ENCODE assay signal across 28 mouse cellular contexts in genomic region chr6:142847914-142848674, GRCm38 (mm10). TPM values are rescaled to one million over a fixed set of nuclear protein-coding genes. Genes with fewer than 3 reads are reported as not detected.
DNase-seq lines count a peak whose midpoint lies in the region; ATAC-seq lines count a peak whose summit lies in the region.
"Had no signal": no experiment of that assay in that cellular context is flagged by ENCODE, and none has a peak within 500 bp of the region (broad histone marks: within the 10 kb centered on the region; RNA-seq: fewer than 3 reads in every experiment).

No protein-coding gene starts in this region.

- peaks cover 12% of the 10 kb centered on the region; the same call in 1 of the 2 replicates for H3K4me1 ChIP-seq in heart, embryonic 10.5 days
- H3K4me1 ChIP-seq: hindbrain, embryonic 15.5 days; intestine, embryonic 15.5 days; kidney, embryonic 15.5 days; limb, embryonic 15.5 days; liver, embryonic 15.5 days; midbrain, embryonic 10.5 days had no signal

- 66% methylated on average over 8 of the region's 8 CpGs for WGBS in heart, embryonic 10.5 days

- H3K4me3 ChIP-seq in heart, embryonic 10.5 days = no peak overlapping the region
- H3K4me3 ChIP-seq: hindbrain, embryonic 15.5 days; intestine, embryonic 15.5 days; kidney, embryonic 15.5 days; limb, embryonic 15.5 days; liver, embryonic 15.5 days; midbrain, embryonic 10.5 days had no signal

- H3K9me3 ChIP-seq in heart, embryonic 10.5 days = no peaks in the 10 kb centered on the region
- H3K9me3 ChIP-seq: hindbrain, embryonic 15.5 days; intestine, embryonic 15.5 days; kidney, embryonic 15.5 days; limb, embryonic 15.5 days; liver, embryonic 15.5 days; midbrain, embryonic 10.5 days had no signal

- peak; percentile 52 for ATAC-seq in activated CD4-positive, CD25-positive, alpha-beta regulatory T cell, adult 4 months
- 0 out of 2 replicates have a peak, but pooled peaks have one; percentile 63 for ATAC-seq in common myeloid progenitor, adult 5-6 weeks (replicated peaks; ENCODE audit: low read depth, poor library complexity, severe bottlenecking)
- ATAC-seq: forebrain, embryonic 14.5 days; intestine, embryonic 15.5 days had no signal

- peak; percentile 63 for DNase-seq in heart, embryonic 10.5 days (ENCODE audit: low spot score)
- DNase-seq in heart, postnatal 36 days = no peak
- DNase-seq in thymus, postnatal 10 days (ENCODE audit: low spot score in 2 of 2) = peak; percentile 13 to 26
- DNase-seq in left cerebral cortex, postnatal 4 days = no peak
- no peak for DNase-seq in kidney, postnatal 25 days
- DNase-seq: adrenal gland, adult 2 months; cerebellum, adult 18-20 months; cerebellum, postnatal 14 days; embryo, embryonic 11 days; gastrocnemius, postnatal 25 days; kidney, postnatal 4 days had no signal

- H3K36me3 ChIP-seq in heart, embryonic 10.5 days = no peaks in the 10 kb centered on the region
- H3K36me3 ChIP-seq: hindbrain, embryonic 15.5 days; intestine, embryonic 15.5 days; kidney, embryonic 15.5 days; limb, embryonic 15.5 days; liver, embryonic 15.5 days; midbrain, embryonic 10.5 days had no signal

- 0 out of 2 replicates have a peak, but pooled peaks cover 6% of the 10 kb centered on the region for H3K27me3 ChIP-seq in heart, embryonic 10.5 days (ENCODE audit: insufficient read depth, poor library complexity, severe bottlenecking)
- H3K27me3 ChIP-seq: hindbrain, embryonic 15.5 days; intestine, embryonic 15.5 days; kidney, embryonic 15.5 days; limb, embryonic 15.5 days; liver, embryonic 15.5 days had no signal

- H3K27ac ChIP-seq in heart, embryonic 10.5 days = no peak overlapping the region
- H3K27ac ChIP-seq: hindbrain, embryonic 15.5 days; intestine, embryonic 15.5 days; kidney, embryonic 15.5 days; limb, embryonic 15.5 days; liver, embryonic 15.5 days; macrophage; midbrain, embryonic 10.5 days had no signal

- intact Hi-C loops in heart, postnatal 36 days (cut with DNase I) = loop anchor here (2.0 kb wide), 1 partner anchor 25 kb away; no protein-coding TSS in a partner anchor
- intact Hi-C loops in left cerebral cortex, postnatal 4 days (cut with DNase I) = no loop called here

RNA-seq across cellular contexts. Expression of gene Sult6b2, which starts 43.8 kb away (rescaled TPM):
- polyA plus RNA-seq in heart, embryonic 10.5 days (2016; fragmentation: Nextera tagmentation; extraction: Ambion mirVana) = 0.06 TPM in 1 of 2 replicates, not detected in the other
- under 1 TPM in 1 of 2 experiments, not detected in 1; 0.28 TPM for total RNA-seq in heart, postnatal 36 days (2021)
- not detected for polyA plus RNA-seq in activated CD4-positive, CD25-positive, alpha-beta regulatory T cell, adult 4 months (2017; shearing (Covaris generic))
- total RNA-seq in common myeloid progenitor, adult 5-6 weeks (2017) = not detected in 2 replicates
- under 1 TPM in 1 of 2 experiments, not detected in 1; 0.16 TPM for total RNA-seq in left cerebral cortex, postnatal 4 days (2021)
- total RNA-seq: adrenal gland, adult 2 months; adrenal gland, postnatal 4 days; gastrocnemius, postnatal 25 days; hematopoietic stem cell, adult 5-6 weeks; neutrophil, adult 5-6 weeks had no signal
- polyA plus RNA-seq: adrenal gland, adult 2 months; C2C12; embryonic facial prominence, embryonic 14.5 days; hindbrain, embryonic 15.5 days; kidney, embryonic 15.5 days; lung, embryonic 16.5 days; macrophage; midbrain, embryonic 10.5 days; urinary bladder, adult 2 months had no signal

Comparison
In these comparisons a context has a peak if more than half of its experiments do, and no peak if none do; other contexts are left out.
1. DNase-seq: peak in heart, embryonic 10.5 days (single experiment) and thymus, postnatal 10 days (2 of 2); none in heart, postnatal 36 days (0 of 2), left cerebral cortex, postnatal 4 days (single experiment) and kidney, postnatal 25 days (0 of 2).